ENCODE assay signal across 8 mouse cellular contexts in genomic region chr15:102246866-102247251, GRCm38 (mm10). TPM values are rescaled to one million over a fixed set of nuclear protein-coding genes. Genes with fewer than 3 reads are reported as not detected.
DNase-seq lines count a peak whose midpoint lies in the region; ATAC-seq and TF ChIP-seq lines count a peak whose summit lies in the region.

No protein-coding gene starts in this region.

- H3K4me1 ChIP-seq in heart, embryonic 14.5 days (ENCODE audit: control insufficient read depth in 2 of 2, insufficient read depth in 2 of 2, low read length in 2 of 2): peaks cover 22 to 31% of the 10 kb centered on the region in 2 experiments
- peaks cover 64% of the 10 kb centered on the region for H3K4me1 ChIP-seq in liver, embryonic 13.5 days (replicated peaks)
- H3K4me1 ChIP-seq in stomach, postnatal 0 days (replicated peaks; ENCODE audit: control insufficient read depth, insufficient read depth): peaks cover 22% of the 10 kb centered on the region

- peak; percentile 50 for ATAC-seq in CD4-positive, CD25-positive, alpha-beta regulatory T cell, adult 4 months
- peak; percentile 60 for ATAC-seq in heart, embryonic 14.5 days (ENCODE audit: insufficient number of reproducible peaks, insufficient read depth, low FRiP score, low read depth)
- ATAC-seq in liver, embryonic 13.5 days (ENCODE audit: low read depth): peak; percentile 34
- ATAC-seq in stomach, postnatal 0 days (ENCODE audit: low FRiP score, low TSS enrichment): peak; percentile 83

- under 1% methylated on average over 33 of the region's 35 CpGs for WGBS in heart, embryonic 14.5 days
- under 1% methylated on average over 35 of the region's 35 CpGs for WGBS in liver, embryonic 13.5 days (ENCODE audit: insufficient replicate concordance)
- WGBS in stomach, postnatal 0 days: under 1% methylated on average over 35 of the region's 35 CpGs

- no peak for TF ChIP-seq EP300 in stomach, postnatal 0 days (optimal IDR thresholded peaks at IDR 0.05)

- H3K36me3 ChIP-seq in heart, embryonic 14.5 days (ENCODE audit: control insufficient read depth, insufficient read depth, low read length): no peaks in the 10 kb centered on the region
- H3K36me3 ChIP-seq in liver, embryonic 13.5 days: no peaks in the 10 kb centered on the region
- peaks cover 4% of the 10 kb centered on the region; the same call in 1 of the 2 replicates for H3K36me3 ChIP-seq in stomach, postnatal 0 days (ENCODE audit: control insufficient read depth, insufficient read depth, low read length)

- TF ChIP-seq CTCF in stomach, postnatal 0 days (IDR thresholded peaks at IDR 0.05; ENCODE audit: low read depth): 0 out of 2 replicates have a peak, but pooled peaks have one; percentile 0

- no peaks in the 10 kb centered on the region for H3K9me3 ChIP-seq in heart, embryonic 14.5 days (ENCODE audit: control insufficient read depth, low read length)
- H3K9me3 ChIP-seq in liver, embryonic 13.5 days (replicated peaks): no peaks in the 10 kb centered on the region
- no peaks in the 10 kb centered on the region for H3K9me3 ChIP-seq in stomach, postnatal 0 days (ENCODE audit: control insufficient read depth, low read length)

- peak overlapping the region; percentile 76 for H3K9ac ChIP-seq in heart, embryonic 14.5 days (ENCODE audit: low read length)
- H3K9ac ChIP-seq in liver, embryonic 13.5 days: peak overlapping the region; percentile 41; the same call in 1 of the 2 replicates
- peak overlapping the region; percentile 72 for H3K9ac ChIP-seq in stomach, postnatal 0 days (ENCODE audit: low read length)

- peaks cover 46% of the 10 kb centered on the region for H3K27me3 ChIP-seq in heart, embryonic 14.5 days (ENCODE audit: control insufficient read depth, insufficient read depth, low read length)
- peaks cover 100% of the 10 kb centered on the region for H3K27me3 ChIP-seq in liver, embryonic 13.5 days
- no peaks in the 10 kb centered on the region for H3K27me3 ChIP-seq in stomach, postnatal 0 days (ENCODE audit: control insufficient read depth, insufficient read depth, low read length)

- peak overlapping the region; percentile 66 to 88 for H3K27ac ChIP-seq in heart, embryonic 14.5 days (replicated peaks in 1 of 2; ENCODE audit: control insufficient read depth in 1 of 2, insufficient read depth in 1 of 2, low read depth in 2 of 2, low read length in 2 of 2)
- H3K27ac ChIP-seq in liver, embryonic 13.5 days: peak overlapping the region; percentile 76
- H3K27ac ChIP-seq in stomach, postnatal 0 days (replicated peaks): peak overlapping the region; percentile 99

- peak overlapping the region; percentile 98 for H3K4me2 ChIP-seq in heart, embryonic 14.5 days (ENCODE audit: low read length)
- H3K4me2 ChIP-seq in liver, embryonic 13.5 days: peak overlapping the region; percentile 75
- peak overlapping the region; percentile 93 for H3K4me2 ChIP-seq in stomach, postnatal 0 days (replicated peaks; ENCODE audit: low read depth)

- peak overlapping the region; percentile 61 to 62 for H3K4me3 ChIP-seq in heart, embryonic 14.5 days (ENCODE audit: control insufficient read depth in 1 of 2, insufficient read depth in 1 of 2, low read depth in 1 of 2, low read length in 2 of 2)
- peak overlapping the region; percentile 58 for H3K4me3 ChIP-seq in liver, embryonic 13.5 days (replicated peaks)
- peak overlapping the region; percentile 66 for H3K4me3 ChIP-seq in stomach, postnatal 0 days (ENCODE audit: low read depth, low read length)

- peak; percentile 96 for DNase-seq in brain, adult 2 months (ENCODE audit: low read depth, low spot score)
- DNase-seq in fibroblast of lung, adult 2 months (ENCODE audit: low read depth): peak; percentile 87
- peak; percentile 99 for DNase-seq in kidney, postnatal 10 days
- peak; percentile 35 for DNase-seq in liver, embryonic 13.5 days
- peak; percentile 87 for DNase-seq in neural tube, embryonic 10.5 days (ENCODE audit: extremely low spot score, low spot score)
- peak; percentile 97 for DNase-seq in stomach, postnatal 0 days (ENCODE audit: low spot score)

RNA-seq across cellular contexts. Expression of gene Rarg, which starts 10.5 kb away (rescaled TPM):
- 10 to 100 TPM; 17.7 to 18.3 TPM for polyA plus RNA-seq in CD4-positive, CD25-positive, alpha-beta regulatory T cell, adult 4 months (2017; shearing (Covaris generic))
- 6.7 and 7.6 TPM in 2 replicates for polyA plus RNA-seq in heart, embryonic 14.5 days (2014; fragmentation: Nextera tagmentation; extraction: Ambion mirVana)
- polyA plus RNA-seq in liver, embryonic 13.5 days (2015; fragmentation: Nextera tagmentation; extraction: Ambion mirVana): 2.5 and 3.0 TPM in 2 replicates
- 27.2 and 34.6 TPM in 2 replicates for polyA plus RNA-seq in stomach, postnatal 0 days (2015; fragmentation: Nextera tagmentation; extraction: Ambion mirVana)

RNA-seq across cellular contexts. Expression of gene Itgb7, which starts 15.1 kb away (rescaled TPM):
- 100 to 1,000 TPM; 336 to 432 TPM for polyA plus RNA-seq in CD4-positive, CD25-positive, alpha-beta regulatory T cell, adult 4 months (2017; shearing (Covaris generic))
- 0.65 and 1.4 TPM in 2 replicates for polyA plus RNA-seq in heart, embryonic 14.5 days (2014; fragmentation: Nextera tagmentation; extraction: Ambion mirVana)
- polyA plus RNA-seq in liver, embryonic 13.5 days (2015; fragmentation: Nextera tagmentation; extraction: Ambion mirVana): 5.5 and 6.5 TPM in 2 replicates
- polyA plus RNA-seq in stomach, postnatal 0 days (2015; fragmentation: Nextera tagmentation; extraction: Ambion mirVana): 1.2 TPM in 2 replicates

RNA-seq across cellular contexts. Expression of gene Gm9918, which starts 23.5 kb away (rescaled TPM):
- not detected for polyA plus RNA-seq in CD4-positive, CD25-positive, alpha-beta regulatory T cell, adult 4 months (2017; shearing (Covaris generic))
- 0.15 TPM in 1 of 2 replicates, not detected in the other for polyA plus RNA-seq in heart, embryonic 14.5 days (2014; fragmentation: Nextera tagmentation; extraction: Ambion mirVana)
- not detected in 2 replicates for polyA plus RNA-seq in liver, embryonic 13.5 days (2015; fragmentation: Nextera tagmentation; extraction: Ambion mirVana)
- 0.10 and 0.12 TPM in 2 replicates for polyA plus RNA-seq in stomach, postnatal 0 days (2015; fragmentation: Nextera tagmentation; extraction: Ambion mirVana)

RNA-seq across cellular contexts. Expression of gene Mfsd5, which starts 32.4 kb away (rescaled TPM):
- polyA plus RNA-seq in CD4-positive, CD25-positive, alpha-beta regulatory T cell, adult 4 months (2017; shearing (Covaris generic)): 10 to 100 TPM; 28.3 to 31.4 TPM
- 39.2 and 41.3 TPM in 2 replicates for polyA plus RNA-seq in heart, embryonic 14.5 days (2014; fragmentation: Nextera tagmentation; extraction: Ambion mirVana)
- polyA plus RNA-seq in liver, embryonic 13.5 days (2015; fragmentation: Nextera tagmentation; extraction: Ambion mirVana): 29.0 and 33.7 TPM in 2 replicates
- polyA plus RNA-seq in stomach, postnatal 0 days (2015; fragmentation: Nextera tagmentation; extraction: Ambion mirVana): 81.6 and 83.6 TPM in 2 replicates

RNA-seq across cellular contexts. Expression of gene Csad, which starts 42.3 kb away (rescaled TPM):
- 10 to 100 TPM; 10.7 to 16.9 TPM for polyA plus RNA-seq in CD4-positive, CD25-positive, alpha-beta regulatory T cell, adult 4 months (2017; shearing (Covaris generic))
- 35.1 and 36.4 TPM in 2 replicates for polyA plus RNA-seq in heart, embryonic 14.5 days (2014; fragmentation: Nextera tagmentation; extraction: Ambion mirVana)
- 20.8 and 22.0 TPM in 2 replicates for polyA plus RNA-seq in liver, embryonic 13.5 days (2015; fragmentation: Nextera tagmentation; extraction: Ambion mirVana)
- 32.1 and 39.4 TPM in 2 replicates for polyA plus RNA-seq in stomach, postnatal 0 days (2015; fragmentation: Nextera tagmentation; extraction: Ambion mirVana)

Comparison
In these comparisons a context has a peak if more than half of its experiments do, and no peak if none do; other contexts are left out.
1. Peak in every context shown above with its lines: DNase-seq, ATAC-seq, H3K4me3 ChIP-seq and H3K27ac ChIP-seq.
2. DNase-seq: peak in every context shown above with its lines; median percentile 99 in kidney, postnatal 10 days; 97 in stomach, postnatal 0 days; 96 in brain, adult 2 months; 87 in fibroblast of lung, adult 2 months; 87 in neural tube, embryonic 10.5 days; 35 in liver, embryonic 13.5 days.
3. RNA of gene Itgb7, which starts 15.1 kb away (polyA plus RNA-seq): 336 to 432 TPM in CD4-positive, CD25-positive, alpha-beta regulatory T cell, adult 4 months; 5.5 to 6.5 TPM in liver, embryonic 13.5 days, 0.65 to 1.4 TPM in heart, embryonic 14.5 days and 1.2 TPM in stomach, postnatal 0 days; every median in the first group is over 10 times any median in the second.